Mouse (Mus musculus) midbrain, embryonic 12.5 days (tissue): ENCODE measurements around the gene Slc26a11. TPM values are rescaled to one million over a fixed set of nuclear protein-coding genes. Genes with fewer than 3 reads are reported as not detected.

Experiments
- ATAC-seq: fragments of 200-750 bp; cut with Nextera tagmentation; 2 replicates; pipeline ENCODE4 v1.8.0; 2017; ENCODE audit warnings: low read depth, moderate TSS enrichment, moderate library complexity; ENCODE audit not compliant: low FRiP score
- H3K27ac ChIP-seq: fragments of 300-500 bp; sonication (generic); replicated peaks from 2 replicates; pipeline ENCODE4 v1.5.1; 2016; ENCODE audit warnings: mild to moderate bottlenecking
- H3K27me3 ChIP-seq: fragments of 300-500 bp; sonication (generic); 2 replicates; pipeline ENCODE4 v1.6.1; 2016; ENCODE audit warnings: mild to moderate bottlenecking
- H3K36me3 ChIP-seq: fragments of 300-500 bp; sonication (generic); 2 replicates; pipeline ENCODE4 v1.6.1; 2016
- H3K4me1 ChIP-seq: fragments of 300-500 bp; sonication (generic); 2 replicates; pipeline ENCODE4 v1.6.1; 2016
- H3K4me2 ChIP-seq: fragments of 300-500 bp; sonication (generic); replicated peaks from 2 replicates; pipeline ENCODE4 v1.6.1; 2016; ENCODE audit warnings: mild to moderate bottlenecking, moderate library complexity
- H3K4me3 ChIP-seq: fragments of 300-500 bp; sonication (generic); 2 replicates; pipeline ENCODE4 v1.5.1; 2016; ENCODE audit warnings: mild to moderate bottlenecking
- H3K9ac ChIP-seq: fragments of 300-500 bp; sonication (generic); replicated peaks from 2 replicates; pipeline ENCODE4 v1.6.1; 2016; ENCODE audit warnings: mild to moderate bottlenecking, moderate library complexity
- H3K9me3 ChIP-seq: fragments of 300-500 bp; sonication (generic); 2 replicates; pipeline ENCODE4 v1.6.1; 2016; ENCODE audit warnings: mild to moderate bottlenecking
- WGBS: fragments of 180-500 bp; shearing (Covaris S2); methylation state at CpG from one replicate; pipeline ENCODE4 v1.1.7; 2016; 5-methylcytosine and 5-hydroxymethylcytosine counted together
- polyA plus RNA-seq: library from polyadenylated mRNA; unstranded; fragments of >200 nt; fragmentation: Nextera tagmentation; extraction: Ambion mirVana; gene quantifications from 2 replicates; pipeline ENCODE4 v1.2.1, GENCODE M21; 2016

The Slc26a11 gene
- 4.2 and 6.1 TPM in 2 replicates for polyA plus RNA-seq

DNA sequence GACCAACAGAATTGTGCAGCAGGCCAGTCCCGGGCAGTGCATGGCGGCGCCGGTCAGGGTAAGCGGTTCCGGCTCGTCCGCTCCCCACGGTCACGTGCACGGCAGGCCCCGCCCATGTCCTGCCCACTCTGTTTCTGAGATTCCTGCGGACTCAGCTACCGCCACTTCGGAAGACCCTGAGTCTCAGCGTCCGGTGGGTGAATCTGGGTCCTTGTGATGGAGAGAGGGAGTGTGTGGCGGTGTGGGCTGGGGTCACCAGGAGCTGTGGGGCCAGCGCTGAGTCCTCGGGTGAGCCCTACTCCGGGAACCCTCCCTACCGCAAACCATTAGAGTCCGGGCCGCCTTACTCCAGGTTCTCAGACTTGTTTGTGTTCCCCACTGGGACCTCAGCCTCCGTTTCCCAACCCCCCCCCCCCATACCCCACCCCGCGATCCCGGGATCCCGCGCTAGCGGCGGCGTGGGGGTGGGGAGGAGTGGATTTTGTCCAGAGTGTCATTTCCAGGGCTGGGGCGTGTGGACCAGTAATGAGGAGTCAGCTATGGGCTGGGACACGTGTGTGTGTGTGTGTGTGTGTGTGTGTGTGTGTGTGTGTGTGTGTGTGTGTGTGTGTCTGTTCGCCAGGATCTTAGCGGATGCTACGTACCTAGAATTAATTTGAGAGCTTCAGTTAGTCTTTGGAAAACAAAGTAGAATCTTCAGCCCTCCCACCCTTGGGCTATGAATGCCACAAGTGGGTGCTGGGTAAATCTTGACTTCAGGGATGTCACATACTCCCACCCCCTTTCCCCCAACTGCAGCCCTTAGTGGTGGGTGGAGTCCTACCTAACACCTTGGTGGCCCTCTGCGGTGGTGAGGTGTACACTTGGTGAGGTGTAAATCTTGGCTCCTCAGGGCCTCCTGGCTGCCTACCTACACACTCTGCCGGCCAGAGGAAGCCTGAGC is at the start of gene Slc26a11, which contains the start of gene Sgsh:
TSS of gene Slc26a11 (plus strand) at position 115 of the 943 bp plus-strand sequence.
TSS of gene Sgsh (minus strand) at position 94 of the 943 bp plus-strand sequence.
- Histone ChIP-seq H3K9me3 (no peaks in the 10 kb centered on the region), H3K27ac (peak within 1 kb of the TSS; percentile 64), H3K9ac (peak within 1 kb of the TSS; percentile 77), H3K4me1 (peaks cover 17% of the 10 kb centered on the region), H3K4me2 (peak within 1 kb of the TSS; percentile 95), H3K4me3 (peak within 1 kb of the TSS; percentile 70), H3K27me3 (no peaks in the 10 kb centered on the region), H3K36me3 (0 out of 2 replicates have a peak, but pooled peaks cover 5% of the 10 kb centered on the region)
- 3% methylated on average over 35 of the region's 40 CpGs for WGBS
- ATAC-seq = peak; percentile 94

GRCm38 (mm10) chr11:119306762-119307657 is 48.3 kb upstream of the Slc26a11 start:
- H3K27me3 ChIP-seq = peaks cover 20% of the 10 kb centered on the region; the same call in 1 of the 2 replicates
- no peaks in the 10 kb centered on the region for H3K36me3 ChIP-seq
- H3K4me2 ChIP-seq = no peak overlapping the region
- no peak overlapping the region for H3K9ac ChIP-seq
- H3K4me1 ChIP-seq = 0 out of 2 replicates have a peak, but pooled peaks cover 3% of the 10 kb centered on the region
- no peak for ATAC-seq
- no peak overlapping the region for H3K27ac ChIP-seq
- no peak overlapping the region for H3K4me3 ChIP-seq
- H3K9me3 ChIP-seq = no peaks in the 10 kb centered on the region
- 65% methylated on average over 13 of the region's 13 CpGs for WGBS

DNA sequence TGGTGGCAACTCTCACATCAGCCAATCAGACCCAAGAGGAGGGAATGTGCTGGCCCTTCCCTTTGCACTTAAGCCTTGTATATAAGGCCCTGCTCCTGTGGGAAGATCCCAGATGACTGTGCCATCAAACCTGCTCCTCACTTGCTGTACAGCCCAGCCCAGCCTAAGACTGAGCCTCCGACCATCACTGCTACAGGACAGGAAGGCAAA is 47.8 kb upstream of the Slc26a11 start, which contains the start of gene Card14:
TSS of gene Card14 (plus strand) at position 111 of the 210 bp plus-strand sequence.
- H3K4me2 ChIP-seq = no peak within 1 kb of the TSS
- 0 out of 2 replicates have a peak, but pooled peaks cover 3% of the 10 kb centered on the region for H3K4me1 ChIP-seq
- no peaks in the 10 kb centered on the region for H3K36me3 ChIP-seq
- no peak within 1 kb of the TSS for H3K4me3 ChIP-seq
- H3K9me3 ChIP-seq = no peaks in the 10 kb centered on the region
- H3K9ac ChIP-seq = no peak within 1 kb of the TSS
- peaks cover 20% of the 10 kb centered on the region; the same call in 1 of the 2 replicates for H3K27me3 ChIP-seq
- no peak for ATAC-seq
- no peak within 1 kb of the TSS for H3K27ac ChIP-seq
- 54% methylated on average over 1 of the region's 1 CpGs for WGBS

DNA sequence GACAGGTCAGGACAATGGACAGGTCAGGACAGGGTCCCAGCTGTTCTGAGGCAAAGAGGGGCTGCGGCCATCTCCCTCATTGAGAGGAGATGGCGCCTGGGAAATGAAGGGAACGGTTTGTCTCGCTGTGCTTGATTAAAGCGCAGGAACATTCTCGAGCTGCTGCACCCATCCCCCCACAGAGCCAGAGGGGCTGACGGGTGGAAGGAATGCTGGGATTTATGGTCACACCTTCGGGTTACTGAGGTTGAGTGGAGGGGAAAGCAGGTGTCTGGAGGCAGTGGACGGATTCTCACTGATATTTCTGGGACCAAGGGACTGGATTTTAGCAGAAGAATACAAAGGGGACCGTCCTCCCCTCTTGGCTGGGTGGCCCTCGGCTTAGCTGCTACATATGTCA is 47.4 kb upstream of the Slc26a11 start:
- Histone ChIP-seq H3K9ac (no peak overlapping the region), H3K27ac (no peak overlapping the region), H3K4me3 (no peak overlapping the region), H3K4me2 (no peak overlapping the region), H3K4me1 (0 out of 2 replicates have a peak, but pooled peaks cover 3% of the 10 kb centered on the region), H3K27me3 (peaks cover 20% of the 10 kb centered on the region; the same call in 1 of the 2 replicates), H3K36me3 (no peaks in the 10 kb centered on the region), H3K9me3 (no peaks in the 10 kb centered on the region)
- 34% methylated on average over 11 of the region's 11 CpGs for WGBS
- no peak for ATAC-seq

DNA sequence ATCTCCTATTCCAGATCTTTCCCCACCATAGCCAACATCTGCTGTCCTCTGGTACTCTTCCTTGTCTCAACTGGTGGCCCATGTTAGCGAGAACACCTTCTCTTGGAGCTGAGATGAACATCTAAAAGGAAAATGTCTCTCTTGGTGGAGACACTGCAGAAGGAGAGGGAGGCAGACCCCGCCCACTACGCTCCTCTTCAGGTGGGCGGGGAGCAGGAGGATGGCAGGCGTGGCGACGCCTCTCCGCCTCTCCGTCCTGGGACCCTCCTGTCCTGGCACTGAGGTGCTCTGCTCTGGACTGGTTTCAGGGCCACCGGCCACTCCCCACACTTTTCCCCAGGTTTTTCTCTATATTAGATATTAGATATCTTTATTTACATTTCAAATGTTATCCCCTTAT is 44.7 kb upstream of the Slc26a11 start:
- Histone ChIP-seq H3K4me1 (0 out of 2 replicates have a peak, but pooled peaks cover 3% of the 10 kb centered on the region), H3K4me2 (no peak overlapping the region), H3K27me3 (peaks cover 8% of the 10 kb centered on the region; the same call in 1 of the 2 replicates), H3K4me3 (no peak overlapping the region), H3K9ac (no peak overlapping the region), H3K27ac (no peak overlapping the region), H3K9me3 (no peaks in the 10 kb centered on the region), H3K36me3 (no peaks in the 10 kb centered on the region)
- ATAC-seq = no peak
- 11% methylated on average over 10 of the region's 10 CpGs for WGBS

GRCm38 (mm10) chr11:119314252-119314936 is 41.0 kb upstream of the Slc26a11 start:
- Histone ChIP-seq H3K9me3 (no peaks in the 10 kb centered on the region), H3K4me1 (no peaks in the 10 kb centered on the region), H3K4me2 (no peak overlapping the region), H3K4me3 (no peak overlapping the region), H3K27me3 (no peaks in the 10 kb centered on the region; the same call in 1 of the 2 replicates), H3K9ac (no peak overlapping the region), H3K36me3 (no peaks in the 10 kb centered on the region), H3K27ac (no peak overlapping the region)
- whole genome bisulfite sequencing = 85% methylated on average over 17 of the region's 17 CpGs
- no peak for ATAC-seq

- WGBS = 80% methylated on average over 4 of the region's 4 CpGs
- Histone ChIP-seq H3K4me1 (no peaks in the 10 kb centered on the region), H3K4me2 (no peak overlapping the region), H3K36me3 (no peaks in the 10 kb centered on the region), H3K27ac (no peak overlapping the region), H3K9me3 (no peaks in the 10 kb centered on the region), H3K4me3 (no peak overlapping the region), H3K27me3 (no peaks in the 10 kb centered on the region), H3K9ac (no peak overlapping the region)
- ATAC-seq = no peak
Measured at GRCm38 (mm10) chr11:119316720-119317119, 38.6 kb upstream of the Slc26a11 start.

- H3K4me3 ChIP-seq = no peak overlapping the region
- peaks cover 5% of the 10 kb centered on the region; the same call in 1 of the 2 replicates for H3K9me3 ChIP-seq
- no peak overlapping the region for H3K27ac ChIP-seq
- peaks cover 6% of the 10 kb centered on the region; the same call in 1 of the 2 replicates for H3K27me3 ChIP-seq
- WGBS = 80% methylated on average over 13 of the region's 13 CpGs
- no peak overlapping the region for H3K9ac ChIP-seq
- H3K4me1 ChIP-seq = no peaks in the 10 kb centered on the region
- no peak overlapping the region for H3K4me2 ChIP-seq
- no peak for ATAC-seq
- H3K36me3 ChIP-seq = no peaks in the 10 kb centered on the region
Measured at GRCm38 (mm10) chr11:119322521-119322920, 32.8 kb upstream of the Slc26a11 start.

GRCm38 (mm10) chr11:119325068-119325467 is 30.3 kb upstream of the Slc26a11 start:
- WGBS = 78% methylated on average over 1 of the region's 1 CpGs
- Histone ChIP-seq H3K4me3 (no peak overlapping the region), H3K4me2 (no peak overlapping the region), H3K9ac (no peak overlapping the region), H3K36me3 (no peaks in the 10 kb centered on the region), H3K9me3 (peaks cover 5% of the 10 kb centered on the region; the same call in 1 of the 2 replicates), H3K27me3 (peaks cover 6% of the 10 kb centered on the region; the same call in 1 of the 2 replicates), H3K27ac (no peak overlapping the region), H3K4me1 (no peaks in the 10 kb centered on the region)
- no peak for ATAC-seq

DNA sequence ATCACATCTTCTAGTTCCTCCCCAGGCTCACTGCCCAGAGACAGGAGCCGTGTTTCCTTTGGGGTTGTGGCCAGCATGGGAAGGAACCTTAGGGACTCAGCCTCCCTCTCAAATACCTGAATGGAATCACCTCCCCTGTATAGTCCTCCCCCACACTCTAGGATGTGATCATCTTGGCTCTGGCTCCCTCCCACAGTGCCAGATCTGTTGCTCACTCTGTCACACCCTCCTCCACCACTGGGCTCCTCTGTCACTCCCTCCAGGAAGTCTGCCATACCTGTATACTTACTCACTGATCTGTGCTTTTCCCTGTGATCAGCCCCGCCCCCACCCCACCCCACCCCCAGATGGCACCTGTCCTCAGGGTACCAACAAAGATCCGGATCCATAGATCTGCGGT is 24.8 kb upstream of the Slc26a11 start:
- no peak overlapping the region for H3K4me2 ChIP-seq
- no peak overlapping the region for H3K4me3 ChIP-seq
- no peak overlapping the region for H3K27ac ChIP-seq
- no peak overlapping the region for H3K9ac ChIP-seq
- H3K4me1 ChIP-seq = no peaks in the 10 kb centered on the region
- no peak for ATAC-seq
- H3K9me3 ChIP-seq = no peaks in the 10 kb centered on the region
- H3K27me3 ChIP-seq = peaks cover 7% of the 10 kb centered on the region; the same call in 1 of the 2 replicates
- 65% methylated on average over 4 of the region's 4 CpGs for WGBS
- H3K36me3 ChIP-seq = no peaks in the 10 kb centered on the region

DNA sequence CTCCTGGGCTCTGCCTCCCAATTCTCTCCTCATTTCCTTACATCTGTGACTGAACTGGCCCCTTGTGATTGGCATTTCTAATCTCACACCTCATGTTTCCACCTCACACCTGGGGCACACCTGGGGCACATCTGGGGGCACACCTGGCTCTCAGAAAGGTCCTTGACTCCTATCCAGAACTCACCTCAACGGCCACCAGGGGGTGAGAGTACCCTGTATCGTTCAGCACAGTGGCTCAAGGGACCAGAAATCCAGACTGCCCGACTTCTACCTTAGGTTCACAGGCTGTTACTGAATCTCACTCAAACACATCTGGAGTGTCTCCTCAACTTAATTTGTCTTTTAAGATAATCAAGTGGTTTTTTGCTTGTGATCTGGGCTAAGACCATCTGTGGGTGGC is 23.4 kb upstream of the Slc26a11 start:
- no peak for ATAC-seq
- H3K4me1 ChIP-seq = no peaks in the 10 kb centered on the region
- H3K4me3 ChIP-seq = no peak overlapping the region
- H3K36me3 ChIP-seq = no peaks in the 10 kb centered on the region
- no peaks in the 10 kb centered on the region for H3K9me3 ChIP-seq
- H3K4me2 ChIP-seq = no peak overlapping the region
- no peak overlapping the region for H3K9ac ChIP-seq
- 55% methylated on average over 3 of the region's 3 CpGs for WGBS
- peaks cover 3% of the 10 kb centered on the region; the same call in 1 of the 2 replicates for H3K27me3 ChIP-seq
- H3K27ac ChIP-seq = no peak overlapping the region
